Mouse (Mus musculus): Measurements from ENCODE around the gene Nlrp1a. TPM values are rescaled to one million over a fixed set of nuclear protein-coding genes. Genes with fewer than 3 reads are reported as not detected.

Gene Nlrp1a
- under 1 TPM; 0.92 to 1.00 TPM for total RNA-seq (2021)

DNA sequence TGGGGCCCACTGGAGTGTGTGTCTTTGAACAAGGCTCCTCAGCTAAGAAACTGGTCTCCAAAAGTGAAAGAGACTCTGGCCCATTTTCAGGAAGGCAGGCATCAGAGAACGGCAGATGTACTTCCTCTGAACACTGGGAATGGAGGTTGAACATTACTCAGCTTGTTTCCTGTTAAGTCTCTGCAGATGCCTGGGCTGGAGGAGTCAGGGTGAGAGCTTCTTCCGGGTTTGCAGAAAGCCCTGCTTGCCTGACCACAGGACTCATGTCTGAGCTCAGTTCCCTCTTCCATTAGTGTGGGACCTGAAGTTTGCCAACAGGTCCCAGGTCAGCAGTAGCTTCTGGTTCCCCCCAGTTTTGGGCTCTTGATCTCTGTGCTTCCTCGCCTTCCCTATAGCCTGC lies at the start of gene Nlrp1a:
Gene Nlrp1a, minus strand, starts transcription at position 44 of the 400 bp plus-strand sequence.
- intact Hi-C loops (cut with DNase I), result loop anchor here (10.0 kb wide), 1 partner anchor 120 kb away; no protein-coding TSS in a partner anchor
- peak; percentile 7 to 11 for DNase-seq

DNA sequence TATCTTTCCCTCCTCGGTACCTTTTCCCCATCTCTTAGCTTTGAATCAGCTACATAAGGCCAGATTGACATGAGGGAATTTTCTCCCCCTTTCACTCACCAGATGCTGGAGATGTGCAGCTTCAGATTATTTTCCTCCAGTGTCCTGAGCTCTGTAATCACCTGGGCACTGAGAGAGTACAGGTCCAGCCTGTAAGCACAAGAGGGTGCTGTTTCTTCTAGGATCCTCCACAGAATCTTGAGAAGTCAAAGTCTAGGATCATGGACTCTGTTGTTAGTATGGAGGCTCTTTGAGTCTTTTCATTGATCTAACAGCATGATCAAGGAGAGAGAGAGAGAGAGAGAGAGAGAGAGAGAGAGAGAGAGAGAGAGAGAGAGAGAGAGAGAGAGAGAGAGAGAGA lies 25.1 kb upstream of the Nlrp1a start:
- intact Hi-C loops (cut with DNase I), result no loop called here
- DNase-seq, result no peak

DNA sequence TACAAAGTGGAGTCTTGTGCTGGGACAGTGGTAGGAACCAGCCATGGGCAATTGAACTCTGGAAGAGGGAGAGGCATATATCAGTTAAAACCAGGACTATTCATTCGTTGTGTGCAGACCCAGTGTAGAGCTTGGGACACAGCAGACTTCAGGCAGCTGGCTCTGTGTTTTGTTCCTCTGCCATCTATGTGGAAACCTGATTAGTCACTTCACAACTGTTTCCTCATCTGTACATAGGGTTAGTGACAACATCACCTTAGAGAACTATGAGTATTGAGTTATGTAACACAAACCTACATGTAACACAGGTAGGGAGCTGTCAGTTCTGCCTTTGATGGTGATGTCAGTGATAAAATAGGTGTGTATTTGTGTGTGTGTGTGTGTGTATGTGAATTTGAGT lies 19.6 kb upstream of the Nlrp1a start:
- no peak for DNase-seq
- intact Hi-C loops (cut with DNase I), result no loop called here

DNA sequence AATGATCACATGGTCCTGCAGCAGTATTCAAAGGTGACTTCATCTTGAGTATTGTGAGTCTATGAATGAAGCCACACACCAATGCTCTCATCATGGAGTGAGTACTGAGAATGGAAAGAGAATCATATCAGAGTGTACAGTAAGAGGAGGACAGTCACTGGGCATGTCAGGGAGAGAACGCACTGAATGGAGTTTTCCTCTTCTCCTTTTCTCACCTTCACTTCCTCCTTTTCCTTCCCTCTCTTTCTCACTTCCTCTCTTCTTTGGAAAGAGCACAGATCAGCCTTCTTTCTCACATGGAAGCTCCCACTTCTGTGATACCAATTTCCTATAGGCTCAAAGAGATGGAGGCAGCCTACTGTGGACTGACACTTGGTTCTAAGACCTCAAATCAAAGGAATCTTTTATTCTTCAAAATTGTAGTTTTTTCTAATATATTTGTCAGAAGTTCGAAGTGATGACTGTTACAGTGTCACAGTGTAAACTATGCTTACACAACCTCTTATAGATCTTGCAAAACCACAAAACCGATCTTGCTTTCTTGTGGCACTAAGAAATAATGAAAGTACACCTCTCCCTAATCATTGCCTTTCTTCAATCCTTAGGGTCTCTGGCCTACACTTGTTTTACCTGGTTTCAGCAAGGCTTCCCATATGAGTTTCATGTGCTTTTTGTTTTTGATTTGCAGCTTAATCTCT lies 15.1 kb upstream of the Nlrp1a start:
- intact Hi-C loops (cut with DNase I), result no loop called here
- DNase-seq, result no peak

DNA sequence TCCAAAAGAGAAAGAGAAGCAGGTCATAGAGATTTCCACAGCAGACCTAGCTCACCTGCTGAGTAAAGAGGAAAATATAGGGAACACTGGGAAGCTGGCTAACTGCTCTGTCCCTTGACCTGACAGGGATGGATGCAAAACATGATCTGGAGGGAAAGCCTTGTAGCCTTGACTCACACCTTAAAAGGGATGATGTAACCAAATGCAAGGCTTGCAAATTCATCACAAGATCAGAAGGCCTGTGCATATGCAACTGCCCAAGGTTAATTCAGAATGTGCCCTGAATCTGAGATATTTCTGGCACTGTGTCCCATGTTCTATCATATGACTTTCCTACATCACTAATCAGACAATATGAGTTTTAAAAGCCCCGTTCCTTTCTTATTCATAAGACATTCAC lies 10.8 kb upstream of the Nlrp1a start:
- intact Hi-C loops (cut with DNase I), result no loop called here
- DNase-seq, result no peak

DNA sequence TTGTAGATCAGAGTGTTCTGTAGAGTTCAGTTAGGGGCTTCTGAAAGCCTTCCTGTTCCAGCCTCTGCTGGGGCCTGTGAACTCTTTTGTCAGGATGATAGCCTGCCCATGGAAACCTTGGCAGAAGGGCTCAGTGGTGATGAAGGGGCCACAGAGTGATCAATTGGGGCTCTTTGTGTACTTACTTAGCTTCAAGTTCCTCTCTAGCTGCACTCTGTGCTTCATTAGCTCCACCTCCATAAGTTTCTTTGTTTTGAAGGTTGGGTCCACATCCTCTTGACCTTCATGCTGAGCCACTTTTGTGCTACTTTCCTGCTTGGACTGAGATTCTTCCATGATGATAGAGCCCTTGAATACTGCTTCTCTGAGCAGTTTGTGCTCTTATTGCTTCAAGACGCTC lies 2.5 kb downstream of the Nlrp1a start:
- no peak for DNase-seq
- intact Hi-C loops (cut with DNase I), result loop anchor here (10.0 kb wide), 1 partner anchor 117 kb away; no protein-coding TSS in a partner anchor

DNA sequence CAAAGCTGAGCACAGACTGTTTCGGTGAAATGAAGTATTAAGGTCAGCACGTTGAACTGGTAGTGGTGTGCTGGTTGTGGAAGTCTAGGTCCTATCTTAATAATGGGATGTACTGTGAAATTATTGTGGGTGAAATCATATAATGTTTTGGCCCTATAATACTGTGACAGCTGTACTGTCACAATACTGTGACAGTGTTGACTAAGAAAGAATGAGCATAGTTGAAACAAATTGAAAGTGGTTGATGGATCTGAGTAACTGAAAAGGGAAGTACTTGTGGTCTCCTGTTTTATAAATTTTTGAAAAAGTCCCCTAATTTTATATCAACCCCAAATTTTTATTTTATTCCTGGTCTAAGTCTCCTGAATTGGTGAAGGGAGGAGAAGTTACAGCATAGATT lies 37.4 kb downstream of the Nlrp1a start:
- intact Hi-C loops (cut with DNase I), result no loop called here
- no peak for DNase-seq

DNA sequence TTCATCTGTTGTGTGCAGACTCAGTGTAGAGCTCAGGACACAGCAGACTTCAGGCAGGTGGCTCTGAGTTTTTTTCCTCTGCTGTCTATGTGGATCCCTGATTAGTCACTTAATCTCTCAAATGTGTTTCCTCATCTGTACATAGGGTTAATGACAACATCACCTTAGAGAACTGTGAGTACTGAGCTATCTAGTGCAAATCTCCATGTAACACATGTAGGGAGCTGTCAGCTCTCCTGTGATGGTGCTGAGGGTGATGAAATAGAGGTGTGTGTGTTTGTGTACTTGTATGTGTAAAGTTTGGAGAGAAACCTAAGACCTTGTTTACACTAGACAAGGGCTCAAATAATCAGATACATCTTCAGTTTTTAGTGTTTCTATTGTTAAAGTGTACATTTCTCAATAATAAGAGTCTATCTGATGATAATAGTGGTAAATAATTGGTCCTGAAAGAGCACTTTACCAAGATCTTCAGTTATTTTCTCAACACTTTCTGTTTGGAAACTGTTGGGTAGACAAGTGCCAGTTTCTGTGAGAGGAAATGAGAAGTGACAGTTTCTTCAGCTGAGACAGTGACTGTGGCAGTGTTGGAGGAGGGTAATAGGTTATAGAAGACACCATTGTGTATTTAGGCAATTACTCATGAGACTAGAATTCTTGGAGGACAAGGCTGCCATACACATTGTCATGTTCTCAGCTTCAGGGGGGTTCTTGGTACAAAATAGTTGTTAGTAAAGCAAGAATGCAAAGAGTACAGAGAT lies 38.1 kb downstream of the Nlrp1a start:
- no peak for DNase-seq
- intact Hi-C loops (cut with DNase I), result no loop called here

DNA sequence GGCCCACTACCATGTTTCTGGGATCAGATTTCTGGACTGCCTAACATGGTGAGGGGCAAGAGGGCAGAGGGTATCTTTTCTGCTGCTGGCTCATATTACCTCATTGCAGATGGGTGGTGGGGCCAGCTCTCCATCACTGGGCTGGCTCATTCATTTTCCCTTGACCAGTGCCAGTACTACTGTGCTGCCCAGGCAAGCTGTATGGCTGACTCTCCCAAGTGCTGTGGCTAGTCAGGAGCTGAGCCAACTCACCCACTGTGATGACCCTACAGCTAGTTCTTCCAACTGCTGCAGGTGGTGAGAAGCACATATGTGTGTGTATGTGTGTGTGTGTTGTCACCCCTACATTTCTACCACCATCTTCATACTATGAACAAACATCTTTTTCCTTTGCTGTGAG lies 40.6 kb downstream of the Nlrp1a start:
- no peak for DNase-seq
- intact Hi-C loops (cut with DNase I), result no loop called here

DNA sequence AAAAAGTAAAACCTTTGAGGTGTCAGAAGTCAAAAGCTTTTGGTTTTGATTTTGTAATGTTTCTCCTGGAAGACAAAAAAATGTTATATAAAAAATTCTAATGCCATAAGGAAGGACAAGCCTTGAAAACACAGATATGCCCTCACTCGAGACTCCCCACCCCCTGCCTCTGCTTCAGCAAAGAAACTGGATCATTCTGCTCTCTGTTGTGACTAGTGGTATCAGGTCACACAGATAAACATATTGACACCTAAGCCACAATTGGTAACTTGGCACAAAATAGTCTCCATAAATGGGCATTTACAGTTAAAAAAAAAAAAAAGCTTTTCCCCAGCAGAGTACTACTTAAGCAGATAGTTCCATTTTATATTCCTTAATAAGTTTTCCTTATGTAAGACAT lies 68.2 kb downstream of the Nlrp1a start:
- DNase-seq, result no peak
- intact Hi-C loops (cut with DNase I), result no loop called here

DNA sequence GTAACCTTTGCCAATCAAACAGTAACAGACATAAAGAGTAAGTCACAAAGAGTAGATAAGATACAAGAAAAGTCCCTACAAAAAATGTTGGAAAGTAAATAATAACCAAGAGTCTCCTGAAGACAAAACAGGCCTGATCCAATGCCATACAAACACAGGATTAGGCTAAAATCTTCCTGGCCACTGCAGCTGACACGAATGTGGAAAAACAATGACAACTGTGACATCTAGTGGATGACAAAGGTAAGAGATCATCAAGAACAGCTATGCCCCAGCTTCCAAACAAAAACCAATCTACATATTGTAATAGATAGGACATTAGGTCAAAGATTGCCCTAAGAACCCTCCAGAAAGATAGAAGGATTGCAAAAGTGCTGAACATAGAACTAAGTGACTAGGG lies 92.0 kb downstream of the Nlrp1a start:
- no peak for DNase-seq
- intact Hi-C loops (cut with DNase I), result loop anchor here (1.0 kb wide), 1 partner anchor 69 kb away; the partner anchor contains the start of gene C1qbp

Other genes starting within 250 kb of the Nlrp1a start
- gene Nup88, start 174.7 kb downstream of the Nlrp1a start, total RNA-seq (2021), result 10 to 100 TPM; 44.5 to 50.8 TPM
- gene Rpain, start 174.5 kb downstream of the Nlrp1a start, total RNA-seq (2021), result 10 to 100 TPM; 16.8 to 18.4 TPM
- 100 to 1,000 TPM; 226 to 228 TPM for gene C1qbp, start 161.7 kb downstream of the Nlrp1a start, total RNA-seq (2021)
- 10 to 100 TPM; 10.6 to 10.7 TPM for gene Dhx33, start 140.3 kb downstream of the Nlrp1a start, total RNA-seq (2021)
- 1 to 10 TPM; 6.5 to 6.9 TPM for gene Mis12, start 125.1 kb downstream of the Nlrp1a start, total RNA-seq (2021)
- 10 to 100 TPM; 32.2 to 38.4 TPM for gene Derl2, start 124.9 kb downstream of the Nlrp1a start, total RNA-seq (2021)
- under 1 TPM; 0.22 to 0.44 TPM for gene 6330403K07Rik, start 111.2 kb downstream of the Nlrp1a start, total RNA-seq (2021)
- under 1 TPM in 1 of 2 experiments, not detected in 1; 0.17 TPM for gene Nlrp1b, start 86.0 kb upstream of the Nlrp1a start, total RNA-seq (2021)